Mouse (Mus musculus): ENCODE measurements around the gene Cib3. TPM values are rescaled to one million over a fixed set of nuclear protein-coding genes. Genes with fewer than 3 reads are reported as not detected.

The Cib3 gene
- polyA plus RNA-seq, 1 experiment from 2014 or later: not detected

DNA sequence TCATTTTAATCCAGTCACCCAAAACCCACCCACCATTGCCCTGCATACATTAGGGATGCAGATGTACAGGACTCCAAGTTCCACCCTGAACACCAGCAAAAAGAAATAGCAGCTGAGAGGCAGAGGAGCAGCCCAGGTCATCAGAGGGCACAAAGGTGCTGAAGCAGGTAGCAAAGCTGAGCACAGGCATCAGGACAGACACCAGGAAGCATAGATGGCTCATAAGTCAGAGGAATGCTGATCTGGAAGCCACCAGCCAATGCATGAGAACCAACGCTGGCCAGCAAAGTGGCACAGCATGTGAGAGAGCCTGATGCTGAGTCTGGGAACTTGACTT is 45.2 kb upstream of the Cib3 start:
- H3K36me3 ChIP-seq (replicated peaks; ENCODE audit: insufficient read depth, low read length): peaks cover 8% of the 10 kb centered on the region
- TF ChIP-seq EP300 (IDR thresholded peaks at IDR 0.05; ENCODE audit: low read depth) (no peak), CTCF (IDR thresholded peaks at IDR 0.05; ENCODE audit: low read depth) (no peak)
- H3K9ac ChIP-seq (replicated peaks): no peak overlapping the region
- no peak overlapping the region for H3K4me2 ChIP-seq (ENCODE audit: low read depth, low read length)
- H3K4me1 ChIP-seq (ENCODE audit: insufficient read depth): no peaks in the 10 kb centered on the region; the same call in 1 of the 2 replicates
- 89% methylated on average over 1 of the region's 1 CpGs for WGBS (ENCODE audit: insufficient replicate concordance)
- H3K4me3 ChIP-seq (ENCODE audit: low read depth, low read length): no peak overlapping the region
- H3K27ac ChIP-seq (ENCODE audit: low read depth): no peak overlapping the region
- DNase-seq: no peak
- H3K9me3 ChIP-seq (ENCODE audit: low read length): no peaks in the 10 kb centered on the region
- no peak for ATAC-seq
- no peaks in the 10 kb centered on the region for H3K27me3 ChIP-seq (ENCODE audit: insufficient read depth, low read length)

GRCm38 (mm10) chr8:72257171-72257901 is 44.7 kb upstream of the Cib3 start:
- ATAC-seq: no peak
- DNase-seq: peak; percentile 57
- Histone ChIP-seq H3K36me3 (replicated peaks; ENCODE audit: insufficient read depth, low read length) (peaks cover 13% of the 10 kb centered on the region), H3K9ac (replicated peaks) (no peak overlapping the region), H3K27me3 (ENCODE audit: insufficient read depth, low read length) (no peaks in the 10 kb centered on the region), H3K4me2 (ENCODE audit: low read depth, low read length) (no peak overlapping the region), H3K4me1 (ENCODE audit: insufficient read depth) (no peaks in the 10 kb centered on the region; the same call in 1 of the 2 replicates), H3K9me3 (ENCODE audit: low read length) (no peaks in the 10 kb centered on the region), H3K27ac (ENCODE audit: low read depth) (no peak overlapping the region), H3K4me3 (ENCODE audit: low read depth, low read length) (no peak overlapping the region)
- WGBS (ENCODE audit: insufficient replicate concordance): 52% methylated on average over 7 of the region's 7 CpGs
- TF ChIP-seq EP300 (IDR thresholded peaks at IDR 0.05; ENCODE audit: low read depth) (no peak), CTCF (IDR thresholded peaks at IDR 0.05; ENCODE audit: low read depth) (peak; percentile 74)

DNA sequence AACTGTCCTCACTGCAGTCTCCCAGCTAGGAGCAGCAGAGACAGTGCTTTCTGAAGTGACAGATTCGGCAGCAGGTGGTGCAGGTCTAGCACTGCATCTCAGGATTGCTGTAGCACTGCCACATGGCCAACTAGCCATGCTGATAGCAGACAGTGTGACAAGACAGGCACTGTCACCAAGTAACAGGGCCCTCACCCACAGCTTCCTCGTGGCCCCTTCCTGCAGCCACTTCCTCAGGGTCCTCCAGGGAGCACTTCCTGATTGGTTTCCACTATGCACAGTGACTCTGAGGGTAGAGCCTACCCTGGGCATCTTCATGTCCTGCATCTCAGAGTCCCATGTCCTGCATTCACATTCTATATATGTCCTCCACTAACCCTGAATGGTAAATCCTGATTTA is 32.0 kb upstream of the Cib3 start:
- H3K9ac ChIP-seq (replicated peaks): no peak overlapping the region
- H3K36me3 ChIP-seq (replicated peaks; ENCODE audit: insufficient read depth, low read length): peaks cover 27% of the 10 kb centered on the region
- H3K27ac ChIP-seq (ENCODE audit: low read depth): no peak overlapping the region

GRCm38 (mm10) chr8:72242226-72242625 is 29.6 kb upstream of the Cib3 start:
- TF ChIP-seq CTCF (IDR thresholded peaks at IDR 0.05; ENCODE audit: low read depth) (no peak), EP300 (IDR thresholded peaks at IDR 0.05; ENCODE audit: low read depth) (no peak)
- Histone ChIP-seq H3K4me1 (ENCODE audit: insufficient read depth) (peaks cover 34% of the 10 kb centered on the region), H3K9ac (replicated peaks) (no peak overlapping the region), H3K9me3 (ENCODE audit: low read length) (no peaks in the 10 kb centered on the region), H3K27me3 (ENCODE audit: insufficient read depth, low read length) (no peaks in the 10 kb centered on the region), H3K27ac (ENCODE audit: low read depth) (no peak overlapping the region), H3K4me3 (ENCODE audit: low read depth, low read length) (no peak overlapping the region), H3K36me3 (replicated peaks; ENCODE audit: insufficient read depth, low read length) (peaks cover 16% of the 10 kb centered on the region), H3K4me2 (ENCODE audit: low read depth, low read length) (no peak overlapping the region)
- ATAC-seq: no peak
- WGBS (ENCODE audit: insufficient replicate concordance): 82% methylated on average over 1 of the region's 1 CpGs
- DNase-seq: no peak

More for the DNA sequence above, 32.0 kb upstream of the Cib3 start:
- TF ChIP-seq EP300 (IDR thresholded peaks at IDR 0.05; ENCODE audit: low read depth): no peak
- no peak for TF ChIP-seq CTCF (IDR thresholded peaks at IDR 0.05; ENCODE audit: low read depth)
- peaks cover 29% of the 10 kb centered on the region for H3K4me1 ChIP-seq (ENCODE audit: insufficient read depth)
- DNase-seq (no peak), ATAC-seq (no peak)
- no peak overlapping the region for H3K4me3 ChIP-seq (ENCODE audit: low read depth, low read length)
- WGBS (ENCODE audit: insufficient replicate concordance): 33% methylated on average over 2 of the region's 2 CpGs
- no peak overlapping the region for H3K4me2 ChIP-seq (ENCODE audit: low read depth, low read length)
- no peaks in the 10 kb centered on the region for H3K9me3 ChIP-seq (ENCODE audit: low read length)
- no peaks in the 10 kb centered on the region for H3K27me3 ChIP-seq (ENCODE audit: insufficient read depth, low read length)

- H3K9ac ChIP-seq (replicated peaks): peak overlapping the region; percentile 74
- no peaks in the 10 kb centered on the region for H3K27me3 ChIP-seq (ENCODE audit: insufficient read depth, low read length)
- peak overlapping the region; percentile 75 for H3K4me3 ChIP-seq (ENCODE audit: low read depth, low read length)
- H3K9me3 ChIP-seq (ENCODE audit: low read length): no peaks in the 10 kb centered on the region
- ATAC-seq (no peak), DNase-seq (peak; percentile 14)
- H3K36me3 ChIP-seq (replicated peaks; ENCODE audit: insufficient read depth, low read length): peaks cover 10% of the 10 kb centered on the region
- peaks cover 34% of the 10 kb centered on the region for H3K4me1 ChIP-seq (ENCODE audit: insufficient read depth)
- no peak for TF ChIP-seq EP300 (IDR thresholded peaks at IDR 0.05; ENCODE audit: low read depth)
- TF ChIP-seq CTCF (IDR thresholded peaks at IDR 0.05; ENCODE audit: low read depth): no peak
- 46% methylated on average over 7 of the region's 7 CpGs for WGBS (ENCODE audit: insufficient replicate concordance)
- H3K27ac ChIP-seq (ENCODE audit: low read depth): peak overlapping the region; percentile 80; the same call in 1 of the 2 replicates
- peak overlapping the region; percentile 88 for H3K4me2 ChIP-seq (ENCODE audit: low read depth, low read length)
These were observed 28.3 kb upstream of the Cib3 start for GRCm38 (mm10) chr8:72240951-72241350.

DNA sequence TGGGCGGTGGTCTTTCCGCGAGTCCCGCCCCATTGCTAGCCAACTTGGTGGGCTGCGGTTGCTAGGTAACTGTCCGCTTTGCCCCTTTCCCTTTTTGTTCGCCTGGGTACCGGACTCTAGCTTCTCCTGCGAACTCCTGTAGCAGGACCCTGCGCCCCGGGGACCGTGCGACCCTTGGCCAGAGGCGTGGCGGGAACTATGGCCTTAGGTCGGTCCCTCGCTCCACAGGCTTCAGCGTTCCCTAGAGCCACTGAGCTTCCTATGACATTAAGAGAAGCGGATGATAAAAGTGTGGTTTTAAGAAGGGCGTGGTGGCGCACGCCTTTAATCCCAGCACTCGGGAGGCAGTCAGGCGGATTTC is 27.7 kb upstream of the Cib3 start:
- TF ChIP-seq CTCF (IDR thresholded peaks at IDR 0.05; ENCODE audit: low read depth) (no peak), EP300 (IDR thresholded peaks at IDR 0.05; ENCODE audit: low read depth) (no peak)
- Histone ChIP-seq H3K4me1 (ENCODE audit: insufficient read depth) (peaks cover 34% of the 10 kb centered on the region), H3K27me3 (ENCODE audit: insufficient read depth, low read length) (no peaks in the 10 kb centered on the region), H3K9ac (replicated peaks) (peak overlapping the region; percentile 74), H3K4me2 (ENCODE audit: low read depth, low read length) (peak overlapping the region; percentile 88), H3K36me3 (replicated peaks; ENCODE audit: insufficient read depth, low read length) (peaks cover 10% of the 10 kb centered on the region), H3K4me3 (ENCODE audit: low read depth, low read length) (peak overlapping the region; percentile 75), H3K9me3 (ENCODE audit: low read length) (no peaks in the 10 kb centered on the region), H3K27ac (ENCODE audit: low read depth) (peak overlapping the region; percentile 80)
- no peak for DNase-seq
- WGBS (ENCODE audit: insufficient replicate concordance): 1% methylated on average over 24 of the region's 24 CpGs
- peak; percentile 3; the same call in 1 of the 2 replicates for ATAC-seq
